Mouse (Mus musculus) erythroblast, embryonic 14.5 days (primary cell): ENCODE data around the gene Farp1.

Experiments used
- GATA1 ChIP-seq: IDR thresholded peaks from 2 replicates; pipeline ENCODE4 v1.6.1; 2012; ENCODE audit warnings: low read length, inconsistent platforms, mixed read lengths
- TAL1 ChIP-seq: IDR thresholded peaks from 3 replicates; pipeline ENCODE4 v1.6.1; 2012; ENCODE audit warnings: low read length, inconsistent platforms, mixed read lengths

DNA sequence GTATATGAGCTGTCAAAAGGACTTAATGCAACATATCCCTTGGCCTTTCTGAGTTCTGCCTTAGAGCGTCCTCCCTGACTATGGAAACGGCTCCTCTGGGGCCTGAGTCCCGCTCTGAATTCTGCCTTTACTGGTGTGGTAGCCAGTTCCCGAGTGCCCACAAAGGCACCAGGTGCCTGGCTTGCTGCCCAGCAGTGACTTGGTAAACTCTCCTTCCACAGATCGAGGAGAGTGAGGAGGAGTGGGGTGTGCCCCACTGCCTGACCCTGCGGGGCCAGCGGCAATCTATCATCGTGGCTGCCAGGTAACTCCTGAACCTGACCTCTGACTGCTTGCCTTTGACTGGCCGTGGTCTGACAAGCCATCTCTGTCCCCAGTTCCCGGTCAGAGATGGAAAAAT is 241.0 kb downstream of the Farp1 start:
- TF ChIP-seq GATA1 (no peak), TAL1 (no peak)
